Mouse (Mus musculus) lung, adult 2 months (tissue): Measurements from ENCODE around the gene Ccdc88b.

Experiments
- CTCF ChIP-seq: fragments of 200-500 bp; IDR thresholded peaks from 2 replicates; pipeline ENCODE4 v1.5.1; 2011; ENCODE audit warnings: mild to moderate bottlenecking, low read length, control low read depth; ENCODE audit not compliant: insufficient read depth
- POLR2A ChIP-seq: fragments of 200-500 bp; IDR thresholded peaks from 2 replicates; pipeline ENCODE4 v1.6.1; 2011; ENCODE audit warnings: low read depth, mild to moderate bottlenecking, control low read depth, low read length, borderline replicate concordance; ENCODE audit errors: extremely low read depth

DNA sequence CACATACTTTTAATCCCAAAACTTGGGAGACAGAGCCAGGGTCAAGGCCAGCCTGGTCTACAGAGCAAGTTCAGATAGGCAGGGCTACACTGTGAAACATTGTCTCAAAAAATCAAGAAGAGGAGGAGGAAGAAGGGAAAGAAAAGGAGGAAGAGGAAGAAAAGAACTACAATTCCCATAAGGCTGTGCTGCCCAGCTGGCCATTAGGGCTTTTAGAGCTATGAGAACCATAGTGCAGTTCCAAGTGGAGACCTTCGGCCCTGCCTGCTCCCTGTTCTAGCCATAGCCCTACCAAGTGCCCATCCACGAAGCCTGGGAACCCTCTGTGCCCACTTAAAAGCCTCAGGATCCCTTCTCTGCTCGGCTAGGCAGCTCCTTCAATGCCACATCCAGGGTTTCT is 6.5 kb downstream of the Ccdc88b start:
- TF ChIP-seq POLR2A (no peak), CTCF (no peak)
